Comparison of ENCODE assay signal across 8 mouse cellular contexts in the genomic region with DNA sequence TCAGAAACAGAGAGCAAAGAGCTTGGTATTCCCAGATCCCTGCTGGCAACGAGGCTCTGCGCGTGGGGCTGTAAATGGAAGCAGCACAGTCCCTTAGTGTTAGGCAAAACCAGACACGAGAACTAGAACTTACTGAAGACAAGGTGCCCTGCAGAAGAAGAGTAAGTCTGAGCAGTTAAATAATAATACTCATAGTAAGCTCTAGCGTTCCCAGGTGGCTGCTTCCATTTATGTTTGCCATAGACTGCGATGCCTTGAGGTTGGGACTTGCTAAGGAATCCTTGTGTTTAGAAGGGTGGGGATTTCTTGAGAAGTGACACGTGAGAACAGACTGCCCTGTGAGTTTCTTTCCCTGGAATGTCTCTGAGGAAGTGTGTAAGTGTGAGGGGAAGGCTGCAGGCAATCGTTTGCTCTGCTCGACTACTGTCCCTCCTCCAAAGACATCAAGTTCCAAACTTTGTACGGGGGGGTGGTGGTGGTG. TPM values are rescaled to one million over a fixed set of nuclear protein-coding genes. Genes with fewer than 3 reads are reported as not detected.
A peak's percentile ranks its signal among the peaks of the same experiment; 100 is the strongest.
DNase-seq lines count a peak whose midpoint lies in the region; ATAC-seq and TF ChIP-seq lines count a peak whose summit lies in the region.

No protein-coding gene starts in this region.

- peak overlapping the region; percentile 89 to 92 for H3K27ac ChIP-seq in heart, embryonic 14.5 days (replicated peaks in 1 of 2; ENCODE audit: control insufficient read depth in 1 of 2, insufficient read depth in 1 of 2, low read depth in 2 of 2, low read length in 2 of 2)
- H3K27ac ChIP-seq in cortical plate, adult 2 months (ENCODE audit: insufficient read depth, low read length): no peak overlapping the region
- H3K27ac ChIP-seq in kidney, embryonic 16.5 days (ENCODE audit: low read length): peak overlapping the region; percentile 70

- H3K9me3 ChIP-seq in heart, embryonic 14.5 days (ENCODE audit: control insufficient read depth, low read length): no peaks in the 10 kb centered on the region
- no peaks in the 10 kb centered on the region for H3K9me3 ChIP-seq in kidney, embryonic 16.5 days (ENCODE audit: low read length)

- intact Hi-C loops in heart, postnatal 10 days (cut with DNase I): loop anchor here (2.0 to 5.0 kb wide), 5 partner anchors 39 to 278 kb away; a partner anchor contains a TSS

- no peak for ATAC-seq in heart, embryonic 14.5 days (ENCODE audit: insufficient number of reproducible peaks, insufficient read depth, low FRiP score, low read depth)
- ATAC-seq in kidney, embryonic 16.5 days (ENCODE audit: low FRiP score, low TSS enrichment): peak; percentile 57; the same call in 1 of the 2 replicates

- H3K4me3 ChIP-seq in heart, embryonic 14.5 days (ENCODE audit: control insufficient read depth in 1 of 2, insufficient read depth in 1 of 2, low read depth in 1 of 2, low read length in 2 of 2): peak overlapping the region; percentile 65 to 77
- H3K4me3 ChIP-seq in cortical plate, adult 2 months (ENCODE audit: insufficient read depth, low read length): peak overlapping the region; percentile 2; the same call in 1 of the 2 replicates
- peak overlapping the region; percentile 47 for H3K4me3 ChIP-seq in kidney, embryonic 16.5 days (ENCODE audit: low read length)

- no peaks in the 10 kb centered on the region for H3K36me3 ChIP-seq in heart, embryonic 14.5 days (ENCODE audit: control insufficient read depth, insufficient read depth, low read length)
- no peaks in the 10 kb centered on the region for H3K36me3 ChIP-seq in kidney, embryonic 16.5 days (ENCODE audit: insufficient read depth, low read length)

- peak overlapping the region; percentile 86 for H3K9ac ChIP-seq in heart, embryonic 14.5 days (ENCODE audit: low read length)
- peak overlapping the region; percentile 65 for H3K9ac ChIP-seq in kidney, embryonic 16.5 days (replicated peaks; ENCODE audit: low read length)

- no peak for DNase-seq in heart, postnatal 10 days
- DNase-seq in lung, postnatal 10 days: peak; percentile 48
- no peak for DNase-seq in urinary bladder, postnatal 36 days (ENCODE audit: low spot score in 2 of 2)
- DNase-seq in adrenal gland, postnatal 36 days: no peak
- no peak for DNase-seq in layer of hippocampus, adult 8-10 months (ENCODE audit: low spot score in 2 of 2)

- 14% methylated on average over 10 of the region's 10 CpGs for WGBS in heart, embryonic 14.5 days
- WGBS in kidney, embryonic 16.5 days: 35% methylated on average over 10 of the region's 10 CpGs

- TF ChIP-seq POLR2A in cortical plate, adult 2 months (IDR thresholded peaks at IDR 0.05; ENCODE audit: extremely low read depth, insufficient read depth, low read length): no peak

- H3K4me1 ChIP-seq in heart, embryonic 14.5 days (ENCODE audit: control insufficient read depth in 2 of 2, insufficient read depth in 2 of 2, low read length in 2 of 2): peaks cover 15 to 48% of the 10 kb centered on the region in 2 experiments
- no peaks in the 10 kb centered on the region for H3K4me1 ChIP-seq in cortical plate, adult 2 months (ENCODE audit: control insufficient read depth, insufficient read depth, low read length)
- peaks cover 26% of the 10 kb centered on the region for H3K4me1 ChIP-seq in kidney, embryonic 16.5 days (ENCODE audit: insufficient read depth, low read length)

- no peaks in the 10 kb centered on the region for H3K27me3 ChIP-seq in heart, embryonic 14.5 days (ENCODE audit: control insufficient read depth, insufficient read depth, low read length)
- no peaks in the 10 kb centered on the region for H3K27me3 ChIP-seq in kidney, embryonic 16.5 days (ENCODE audit: insufficient read depth, low read length)

- H3K4me2 ChIP-seq in heart, embryonic 14.5 days (ENCODE audit: low read length): peak overlapping the region; percentile 76
- H3K4me2 ChIP-seq in kidney, embryonic 16.5 days (replicated peaks; ENCODE audit: low read depth, low read length): peak overlapping the region; percentile 43

- no peak for TF ChIP-seq CTCF in cortical plate, adult 2 months (IDR thresholded peaks at IDR 0.05; ENCODE audit: extremely low read depth, insufficient read depth, low read length)

RNA-seq across cellular contexts. Expression of a gene that starts 1.4 kb away (rescaled TPM):
- polyA plus RNA-seq in heart, embryonic 14.5 days (2014; fragmentation: Nextera tagmentation; extraction: Ambion mirVana): 122 and 123 TPM in 2 replicates
- total RNA-seq in heart, postnatal 10 days (2021): 10 to 100 TPM; 88.0 to 92.1 TPM
- polyA plus RNA-seq in cortical plate, adult 2 months (2012; rRNA removed): 20.6 and 20.8 TPM in 2 replicates
- 238 and 243 TPM in 2 replicates for polyA plus RNA-seq in kidney, embryonic 16.5 days (2015; fragmentation: Nextera tagmentation; extraction: Ambion mirVana)
- total RNA-seq in adrenal gland, postnatal 36 days (2021): 10 to 100 TPM; 49.9 to 81.3 TPM
- 10 to 100 TPM; 28.3 to 38.6 (median 29.0) TPM for total RNA-seq in layer of hippocampus, adult 8-10 months (2022)

Comparison
In these comparisons a context has a peak if more than half of its experiments do, and no peak if none do; other contexts are left out.
1. H3K4me3 ChIP-seq: peak in every context shown above with its lines; median percentile 71 in heart, embryonic 14.5 days; 47 in kidney, embryonic 16.5 days; 2 in cortical plate, adult 2 months.